Mouse (Mus musculus): ENCODE measurements around the gene 4933428G20Rik. TPM values are rescaled to one million over a fixed set of nuclear protein-coding genes. Genes with fewer than 3 reads are reported as not detected.

The 4933428G20Rik gene
- polyA plus RNA-seq, 1 experiment, result not detected

- no peak for DNase-seq (ENCODE audit: low spot score)
Observed at GRCm38 (mm10) chr11:97462538-97462937, 37.6 kb downstream of the 4933428G20Rik start.

GRCm38 (mm10) chr11:97461307-97461820, 38.8 kb downstream of the 4933428G20Rik start:
- DNase-seq (ENCODE audit: low spot score), result no peak

GRCm38 (mm10) chr11:97457120-97457519, 43.0 kb downstream of the 4933428G20Rik start:
- no peak for DNase-seq (ENCODE audit: low spot score)

GRCm38 (mm10) chr11:97451625-97452024, 48.5 kb downstream of the 4933428G20Rik start:
- DNase-seq (ENCODE audit: low spot score), result no peak

- DNase-seq (ENCODE audit: low spot score), result no peak
Observed at GRCm38 (mm10) chr11:97450305-97450922, 49.7 kb downstream of the 4933428G20Rik start.

GRCm38 (mm10) chr11:97449601-97450293, 50.4 kb downstream of the 4933428G20Rik start:
- DNase-seq (ENCODE audit: low spot score), result no peak

- no peak for DNase-seq (ENCODE audit: low spot score)
Observed at GRCm38 (mm10) chr11:97448611-97449394, 51.3 kb downstream of the 4933428G20Rik start.

- DNase-seq (ENCODE audit: low spot score), result no peak
Observed at GRCm38 (mm10) chr11:97447979-97448378, 52.2 kb downstream of the 4933428G20Rik start.

GRCm38 (mm10) chr11:97445999-97446511, 54.1 kb downstream of the 4933428G20Rik start:
- DNase-seq (ENCODE audit: low spot score), result no peak

- DNase-seq (ENCODE audit: low spot score), result no peak
Observed at GRCm38 (mm10) chr11:97445596-97445995, 54.5 kb downstream of the 4933428G20Rik start.

- DNase-seq (ENCODE audit: low spot score), result no peak
Observed at GRCm38 (mm10) chr11:97442891-97443675, 57.1 kb downstream of the 4933428G20Rik start.

- no peak for DNase-seq (ENCODE audit: low spot score)
Observed at GRCm38 (mm10) chr11:97441658-97442125, 58.4 kb downstream of the 4933428G20Rik start.

GRCm38 (mm10) chr11:97441036-97441657, 59.0 kb downstream of the 4933428G20Rik start:
- DNase-seq (ENCODE audit: low spot score), result no peak

Other genes with a start within 250 kb of the 4933428G20Rik start
- gene Npepps, start 219.7 kb downstream of the 4933428G20Rik start, polyA plus RNA-seq (2012; rRNA removed), result 51.6 and 55.6 TPM in 2 replicates
- gene Mrpl45, start 184.6 kb downstream of the 4933428G20Rik start, polyA plus RNA-seq (2012; rRNA removed), result 20.2 and 22.0 TPM in 2 replicates
- gene Gpr179, start 148.3 kb downstream of the 4933428G20Rik start, polyA plus RNA-seq (2012; rRNA removed), result 0.11 and 0.25 TPM in 2 replicates
- gene Socs7, start 137.8 kb downstream of the 4933428G20Rik start, polyA plus RNA-seq (2012; rRNA removed), result 9.1 and 9.7 TPM in 2 replicates
- 26.0 and 33.0 TPM in 2 replicates for gene Arhgap23, start 84.8 kb downstream of the 4933428G20Rik start, polyA plus RNA-seq (2012; rRNA removed)
- gene Srcin1, start 75.8 kb upstream of the 4933428G20Rik start, polyA plus RNA-seq (2012; rRNA removed), result 1.4 and 1.6 TPM in 2 replicates
- gene Epop, start 129.4 kb upstream of the 4933428G20Rik start, polyA plus RNA-seq (2012; rRNA removed), result 0.77 and 0.80 TPM in 2 replicates
- gene Mllt6, start 163.1 kb upstream of the 4933428G20Rik start, polyA plus RNA-seq (2012; rRNA removed), result 30.2 and 37.2 TPM in 2 replicates
- gene Cisd3, start 185.5 kb upstream of the 4933428G20Rik start, polyA plus RNA-seq (2012; rRNA removed), result 55.7 and 56.2 TPM in 2 replicates
- gene Pcgf2, start 200.2 kb upstream of the 4933428G20Rik start, polyA plus RNA-seq (2012; rRNA removed), result 41.1 and 46.4 TPM in 2 replicates
- 264 and 322 TPM in 2 replicates for gene Psmb3, start 203.1 kb upstream of the 4933428G20Rik start, polyA plus RNA-seq (2012; rRNA removed)
- gene Pip4k2b, start 244.4 kb upstream of the 4933428G20Rik start, polyA plus RNA-seq (2012; rRNA removed), result 17.2 and 19.1 TPM in 2 replicates

All from urinary bladder, adult 2 months (tissue).